Mouse (Mus musculus) hindbrain, embryonic 12.5 days (tissue): ENCODE data around the gene Lrrn4cl. TPM values are rescaled to one million over a fixed set of nuclear protein-coding genes. Genes with fewer than 3 reads are reported as not detected.

Source experiments
- ATAC-seq: fragments of 200-750 bp; cut with Nextera tagmentation; 2 replicates; pipeline ENCODE4 v1.8.0; 2017; ENCODE audit warnings: moderate TSS enrichment; ENCODE audit not compliant: low FRiP score
- H3K27ac ChIP-seq: fragments of 300-500 bp; sonication (generic); 2 replicates; pipeline ENCODE4 v1.5.1; 2016; ENCODE audit warnings: mild to moderate bottlenecking
- H3K27me3 ChIP-seq: fragments of 300-500 bp; sonication (generic); 2 replicates; pipeline ENCODE4 v1.6.1; 2016; ENCODE audit warnings: mild to moderate bottlenecking
- H3K36me3 ChIP-seq: fragments of 300-500 bp; sonication (generic); 2 replicates; pipeline ENCODE4 v1.6.1; 2016; ENCODE audit warnings: mild to moderate bottlenecking
- H3K4me1 ChIP-seq: fragments of 300-500 bp; sonication (generic); 2 replicates; pipeline ENCODE4 v1.6.1; 2016
- H3K4me2 ChIP-seq: fragments of 300-500 bp; sonication (generic); replicated peaks from 2 replicates; pipeline ENCODE4 v1.6.1; 2016; ENCODE audit warnings: mild to moderate bottlenecking
- H3K4me3 ChIP-seq: fragments of 300-500 bp; sonication (generic); 2 replicates; pipeline ENCODE4 v1.5.1; 2016; ENCODE audit warnings: mild to moderate bottlenecking
- H3K9ac ChIP-seq: fragments of 300-500 bp; sonication (generic); 2 replicates; pipeline ENCODE4 v1.6.1; 2016; ENCODE audit warnings: mild to moderate bottlenecking, moderate library complexity
- H3K9me3 ChIP-seq: fragments of 300-500 bp; sonication (generic); replicated peaks from 2 replicates; pipeline ENCODE4 v1.6.1; 2016; ENCODE audit warnings: mild to moderate bottlenecking
- WGBS: fragments of 180-500 bp; shearing (Covaris S2); methylation state at CpG from one replicate; pipeline ENCODE4 v1.1.7; 2016; 5-methylcytosine and 5-hydroxymethylcytosine counted together
- polyA plus RNA-seq: library from polyadenylated mRNA; unstranded; fragments of >200 nt; fragmentation: Nextera tagmentation; extraction: Ambion mirVana; gene quantifications from 2 replicates; pipeline ENCODE4 v1.2.1, GENCODE M21; 2016

The Lrrn4cl gene
- polyA plus RNA-seq: 0.49 and 0.82 TPM in 2 replicates

DNA sequence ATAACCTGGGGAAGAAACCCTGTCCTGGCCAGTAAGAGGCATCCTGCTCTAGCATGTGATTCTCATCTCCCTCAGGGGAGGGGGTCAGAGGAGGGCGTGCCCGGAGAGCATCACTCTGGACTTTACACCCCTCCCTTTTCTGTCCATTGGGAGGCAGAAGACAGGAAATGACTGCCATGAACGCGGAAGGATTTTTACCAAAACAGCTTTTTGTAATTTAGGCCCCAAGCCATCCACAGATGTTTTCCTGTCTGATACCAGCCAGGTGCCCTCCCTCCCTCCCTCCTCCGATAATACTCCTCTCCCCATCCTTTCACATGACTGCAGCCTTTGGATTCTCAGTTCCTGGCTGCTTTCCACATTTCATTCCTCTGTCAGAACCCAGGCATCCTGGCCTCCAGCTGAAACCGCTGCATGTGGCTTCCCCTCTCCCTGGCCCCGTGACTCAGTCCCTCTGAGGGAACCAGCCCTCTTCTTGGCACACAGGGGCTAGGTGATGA is at the start of gene Lrrn4cl:
TSS of gene Lrrn4cl (plus strand) at position 367 of the 500 bp plus-strand sequence.
- Histone ChIP-seq H3K27ac (0 out of 2 replicates have a peak within 1 kb of the TSS, but pooled peaks have one; percentile 5), H3K9ac (peak within 1 kb of the TSS; percentile 27; the same call in 1 of the 2 replicates), H3K4me3 (no peak within 1 kb of the TSS), H3K9me3 (no peaks in the 10 kb centered on the region), H3K27me3 (no peaks in the 10 kb centered on the region), H3K36me3 (peaks cover 34% of the 10 kb centered on the region), H3K4me1 (no peaks in the 10 kb centered on the region), H3K4me2 (no peak within 1 kb of the TSS)
- no peak for ATAC-seq
- whole genome bisulfite sequencing: 29% methylated on average over 7 of the region's 7 CpGs

DNA sequence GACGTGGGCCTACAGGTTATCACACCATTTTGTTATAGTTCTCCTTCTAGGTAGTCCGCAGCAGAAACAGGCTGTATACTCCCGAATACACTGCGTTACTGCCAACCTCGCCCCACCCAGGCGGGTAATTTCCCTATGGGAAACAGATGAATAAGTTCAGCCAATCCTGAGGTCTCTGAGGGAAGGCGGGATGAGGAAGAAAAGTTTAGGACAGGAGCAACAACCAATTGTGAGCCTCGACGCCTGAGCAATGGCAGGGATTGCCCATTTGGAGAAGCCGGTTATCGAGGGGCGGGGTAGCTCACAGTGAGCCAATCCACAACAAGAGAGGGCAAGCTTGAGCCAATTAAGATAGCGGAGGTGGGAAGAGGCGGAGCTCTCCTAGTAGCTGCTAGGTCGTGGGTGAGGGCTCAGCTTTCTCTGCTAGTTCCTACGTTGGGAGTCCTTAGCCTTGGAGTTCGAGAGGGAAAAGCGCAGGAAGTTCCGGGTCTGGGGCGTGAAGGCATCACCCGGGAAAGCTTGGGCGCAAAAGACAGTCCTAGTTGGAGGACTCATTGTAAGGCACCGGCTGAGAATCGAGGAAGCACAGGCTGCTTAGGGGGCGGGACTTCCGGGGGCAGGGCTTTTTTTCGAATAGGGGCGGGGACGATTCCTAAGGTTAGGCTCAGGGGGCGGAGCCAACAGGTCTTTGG is 48.3 kb upstream of the Lrrn4cl start, which contains the start of gene Zbtb3:
TSS of gene Zbtb3 (plus strand) at position 426 of the 692 bp plus-strand sequence.
- Histone ChIP-seq H3K4me1 (peaks cover 21% of the 10 kb centered on the region), H3K4me3 (peak within 1 kb of the TSS; percentile 58), H3K36me3 (peaks cover 34% of the 10 kb centered on the region), H3K27ac (peak within 1 kb of the TSS; percentile 88), H3K27me3 (no peaks in the 10 kb centered on the region), H3K9ac (peak within 1 kb of the TSS; percentile 65), H3K4me2 (peak within 1 kb of the TSS; percentile 65), H3K9me3 (no peaks in the 10 kb centered on the region)
- WGBS: 0% methylated on average over 30 of the region's 30 CpGs
- peak; percentile 99 for ATAC-seq

DNA sequence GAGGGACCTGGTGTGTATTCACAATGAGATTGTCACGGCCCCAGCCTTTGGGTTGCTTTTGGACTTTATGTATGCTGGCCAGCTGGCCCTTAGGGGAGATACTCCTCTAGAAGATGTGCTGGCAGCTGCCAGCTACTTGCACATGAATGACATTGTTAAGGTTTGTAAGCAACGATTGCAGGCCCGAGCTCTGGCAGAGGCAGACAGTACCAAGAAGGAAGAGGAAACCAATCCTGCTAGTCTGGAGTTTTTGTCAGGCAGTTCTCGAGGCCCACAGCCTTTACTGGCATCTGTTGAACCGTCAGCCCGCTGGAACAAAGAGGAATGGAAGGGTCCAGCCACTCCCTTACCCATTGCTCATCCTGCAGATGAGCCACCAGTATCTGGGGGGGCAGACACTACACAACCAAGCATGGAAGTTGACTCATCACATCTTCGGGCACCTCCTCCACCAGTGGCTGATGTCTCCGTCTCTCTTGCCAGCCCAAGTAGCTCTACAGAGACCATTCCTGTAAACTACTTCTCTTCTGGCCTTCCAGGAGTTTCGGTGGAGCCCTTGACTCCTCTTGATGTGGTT is 47.3 kb upstream of the Lrrn4cl start:
- peaks cover 44% of the 10 kb centered on the region for H3K36me3 ChIP-seq
- 86% methylated on average over 9 of the region's 9 CpGs for WGBS
- peak overlapping the region; percentile 65 for H3K4me2 ChIP-seq
- no peaks in the 10 kb centered on the region for H3K9me3 ChIP-seq
- H3K27ac ChIP-seq: peak overlapping the region; percentile 37; the same call in 1 of the 2 replicates
- H3K9ac ChIP-seq: no peak overlapping the region
- peak overlapping the region; percentile 58 for H3K4me3 ChIP-seq
- no peak for ATAC-seq
- H3K27me3 ChIP-seq: no peaks in the 10 kb centered on the region
- H3K4me1 ChIP-seq: peaks cover 14% of the 10 kb centered on the region

DNA sequence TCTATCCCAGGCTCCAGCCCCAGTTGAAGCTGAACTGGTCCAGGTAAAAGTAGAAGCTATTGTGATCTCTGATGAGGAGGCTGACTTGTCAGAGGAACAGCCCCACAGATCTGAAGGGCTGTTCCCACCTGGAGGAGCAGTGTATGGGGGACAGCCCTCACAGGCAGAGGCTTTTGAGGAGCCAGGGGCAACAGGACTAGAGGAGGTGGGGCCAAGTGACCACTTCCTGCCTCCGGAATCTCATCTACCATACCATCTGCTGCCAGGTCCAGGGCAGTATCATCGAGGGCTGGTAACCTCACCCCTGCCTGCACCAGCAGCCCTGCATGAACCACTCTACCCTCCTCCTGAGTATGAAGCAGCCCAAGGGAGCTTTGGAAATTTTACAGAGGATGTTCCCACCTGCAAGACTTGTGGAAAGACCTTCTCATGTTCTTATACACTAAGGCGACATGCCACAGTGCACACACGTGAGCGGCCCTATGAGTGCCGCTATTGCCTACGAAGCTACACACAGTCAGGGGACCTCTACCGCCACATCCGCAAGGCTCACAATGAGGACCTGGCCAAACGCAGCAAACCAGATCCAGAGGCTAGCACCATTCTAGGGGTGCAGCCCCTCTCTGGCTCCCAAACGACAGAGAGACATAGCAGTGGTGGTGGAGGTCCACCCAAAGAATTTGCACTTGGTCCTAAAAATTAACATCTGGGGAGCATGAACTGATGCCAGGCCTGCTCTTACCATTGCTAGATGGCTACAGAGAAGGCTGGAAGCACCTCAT is 46.5 kb upstream of the Lrrn4cl start:
- no peak overlapping the region for H3K4me3 ChIP-seq
- ATAC-seq: no peak
- no peaks in the 10 kb centered on the region for H3K9me3 ChIP-seq
- H3K4me1 ChIP-seq: peaks cover 14% of the 10 kb centered on the region
- no peak overlapping the region for H3K9ac ChIP-seq
- peaks cover 49% of the 10 kb centered on the region for H3K36me3 ChIP-seq
- WGBS: 93% methylated on average over 11 of the region's 11 CpGs
- H3K27ac ChIP-seq: no peak overlapping the region
- H3K4me2 ChIP-seq: no peak overlapping the region
- H3K27me3 ChIP-seq: no peaks in the 10 kb centered on the region

DNA sequence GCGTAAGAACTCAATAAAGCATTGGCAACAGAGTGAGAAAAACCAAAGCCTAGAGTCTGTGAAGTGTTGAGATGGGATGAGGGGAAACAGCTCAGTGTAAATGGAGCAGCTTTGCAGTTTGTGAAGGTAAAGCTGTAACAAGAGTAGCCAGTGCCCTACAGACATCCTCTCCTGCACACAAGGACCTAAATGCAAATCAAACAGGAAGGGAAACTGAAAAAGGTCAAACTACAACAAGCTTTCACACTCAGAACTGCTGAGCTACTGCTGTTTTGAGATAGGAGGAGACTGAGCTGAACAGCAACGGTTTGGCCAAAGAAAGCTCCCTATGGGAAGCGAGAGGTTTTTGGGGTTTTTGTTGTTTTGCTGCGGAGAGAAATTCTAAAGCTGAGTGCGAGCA is 43.8 kb upstream of the Lrrn4cl start:
- H3K4me2 ChIP-seq: no peak overlapping the region
- no peak overlapping the region for H3K4me3 ChIP-seq
- no peaks in the 10 kb centered on the region for H3K9me3 ChIP-seq
- no peak for ATAC-seq
- H3K9ac ChIP-seq: no peak overlapping the region
- peaks cover 69% of the 10 kb centered on the region for H3K36me3 ChIP-seq
- 97% methylated on average over 5 of the region's 5 CpGs for WGBS
- H3K27ac ChIP-seq: no peak overlapping the region
- H3K4me1 ChIP-seq: peaks cover 10% of the 10 kb centered on the region
- H3K27me3 ChIP-seq: no peaks in the 10 kb centered on the region

DNA sequence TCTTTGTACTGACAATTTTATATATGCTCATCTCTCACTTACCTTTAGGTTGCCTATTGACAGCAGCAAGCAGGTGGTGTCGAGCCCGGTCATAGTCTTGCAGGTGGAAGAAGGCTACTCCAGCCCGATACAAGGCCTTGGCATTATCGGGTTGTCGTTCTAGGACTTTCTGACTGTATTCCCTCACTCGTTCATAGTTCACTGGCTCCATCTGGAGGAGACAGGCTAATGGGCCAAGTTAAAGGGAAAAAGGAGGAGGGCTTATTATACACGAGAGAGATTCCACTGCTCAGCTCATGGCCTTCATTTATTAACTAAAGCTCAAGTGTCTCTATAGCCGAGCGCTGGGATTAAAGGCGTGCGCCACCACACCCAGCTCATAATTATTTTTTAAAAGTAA is 34.8 kb upstream of the Lrrn4cl start:
- no peaks in the 10 kb centered on the region for H3K27me3 ChIP-seq
- no peak overlapping the region for H3K9ac ChIP-seq
- no peak overlapping the region for H3K27ac ChIP-seq
- no peak overlapping the region for H3K4me2 ChIP-seq
- 81% methylated on average over 11 of the region's 11 CpGs for WGBS
- peaks cover 28% of the 10 kb centered on the region for H3K4me1 ChIP-seq
- H3K4me3 ChIP-seq: no peak overlapping the region
- H3K36me3 ChIP-seq: peaks cover 49% of the 10 kb centered on the region
- ATAC-seq: no peak
- H3K9me3 ChIP-seq: no peaks in the 10 kb centered on the region

DNA sequence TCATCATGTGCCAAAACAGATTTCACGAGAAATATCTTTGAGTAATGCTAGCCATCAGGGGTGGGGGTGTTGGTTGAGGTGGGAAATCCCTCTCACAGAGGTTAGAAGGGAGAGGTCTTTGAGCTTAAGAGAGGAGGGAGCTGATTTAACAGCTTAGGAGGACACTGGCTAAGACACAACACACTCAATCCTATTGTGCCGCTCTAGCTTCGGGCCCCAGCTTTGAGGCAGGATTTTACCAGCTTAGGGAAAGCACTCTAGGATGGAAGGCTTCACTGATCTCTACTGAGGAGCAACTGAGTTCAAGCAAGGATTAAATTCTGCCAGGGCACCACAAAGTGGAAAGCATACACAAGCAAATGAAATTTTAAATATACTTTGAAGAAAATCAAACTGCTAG is 33.6 kb upstream of the Lrrn4cl start:
- H3K9ac ChIP-seq: peak overlapping the region; percentile 37; the same call in 1 of the 2 replicates
- H3K4me3 ChIP-seq: no peak overlapping the region; the same call in 1 of the 2 replicates
- H3K4me2 ChIP-seq: peak overlapping the region; percentile 23
- H3K27ac ChIP-seq: no peak overlapping the region
- peaks cover 41% of the 10 kb centered on the region for H3K36me3 ChIP-seq
- 81% methylated on average over 3 of the region's 3 CpGs for WGBS
- no peaks in the 10 kb centered on the region for H3K27me3 ChIP-seq
- H3K4me1 ChIP-seq: peaks cover 34% of the 10 kb centered on the region
- no peaks in the 10 kb centered on the region for H3K9me3 ChIP-seq
- ATAC-seq: no peak

DNA sequence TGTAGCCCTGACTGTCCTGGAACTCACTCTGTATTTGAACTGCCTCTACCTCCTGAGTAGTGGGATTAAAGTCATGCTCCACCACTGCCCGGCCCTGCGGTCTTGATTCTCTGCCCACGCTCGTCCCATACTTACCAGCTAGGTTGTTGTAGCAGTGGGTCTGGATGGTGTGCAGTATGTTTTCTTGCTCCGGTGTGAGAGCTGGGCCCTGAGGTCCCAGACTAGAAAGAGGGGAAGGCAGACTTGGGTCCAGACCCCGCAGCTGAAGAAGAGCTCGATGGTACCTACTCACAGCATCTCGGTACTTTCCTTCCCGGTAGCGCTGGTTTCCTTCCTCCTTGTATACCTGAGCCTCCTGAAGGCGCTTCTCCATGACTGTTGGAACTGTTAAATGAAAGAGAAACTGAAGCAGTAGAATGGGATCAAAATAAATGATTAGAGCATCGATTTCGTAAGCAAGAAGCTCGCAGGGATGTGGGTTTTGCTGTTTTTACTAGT is 32.2 kb upstream of the Lrrn4cl start:
- peaks cover 35% of the 10 kb centered on the region for H3K36me3 ChIP-seq
- WGBS: 36% methylated on average over 14 of the region's 14 CpGs
- H3K4me3 ChIP-seq: peak overlapping the region; percentile 98
- no peak for ATAC-seq
- no peaks in the 10 kb centered on the region for H3K9me3 ChIP-seq
- peak overlapping the region; percentile 89 for H3K9ac ChIP-seq
- H3K4me1 ChIP-seq: peaks cover 48% of the 10 kb centered on the region
- H3K27ac ChIP-seq: peak overlapping the region; percentile 99
- H3K27me3 ChIP-seq: no peaks in the 10 kb centered on the region
- H3K4me2 ChIP-seq: peak overlapping the region; percentile 97

DNA sequence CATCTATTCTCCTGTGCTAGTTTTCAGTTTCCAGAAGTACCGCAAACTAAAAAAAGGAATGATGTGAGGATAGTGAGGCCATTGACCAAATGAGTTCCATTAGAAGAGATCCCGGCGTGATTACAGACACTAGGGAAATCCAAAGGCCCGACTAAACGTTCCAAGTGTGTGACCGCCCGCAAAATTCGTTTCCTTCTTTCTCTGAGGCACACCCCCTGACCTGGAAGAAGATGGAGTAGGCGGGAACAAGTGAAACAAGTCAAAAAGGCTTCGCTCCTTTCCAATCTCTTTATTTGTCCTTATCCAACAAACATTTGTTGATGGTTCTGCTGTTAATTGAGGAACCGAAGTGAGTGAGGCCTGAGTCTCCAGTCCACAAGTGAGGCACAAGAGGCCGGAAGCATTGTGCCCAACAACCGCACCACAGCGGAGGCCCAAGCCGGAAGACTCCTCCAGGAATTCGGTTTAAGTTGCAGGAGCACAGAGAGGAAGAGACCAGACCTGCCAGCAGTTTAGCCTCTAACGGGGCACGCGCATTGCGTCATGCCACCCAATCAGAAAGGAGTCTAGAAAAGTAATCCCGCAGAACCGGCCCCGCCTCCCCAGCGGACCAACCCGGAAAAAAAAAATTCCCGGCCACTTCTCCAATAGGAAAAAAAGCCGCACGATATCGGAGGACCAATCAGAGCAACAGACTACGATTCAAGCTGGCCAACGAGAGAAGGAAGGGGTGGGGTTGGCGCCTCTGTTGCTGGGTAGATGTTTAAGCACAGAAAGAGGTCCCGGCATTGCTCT is 31.6 kb upstream of the Lrrn4cl start, which contains the start of gene Ttc9c:
TSS of gene Ttc9c (minus strand) at position 533 of the 795 bp plus-strand sequence.
- H3K4me1 ChIP-seq: peaks cover 48% of the 10 kb centered on the region
- peak; percentile 96 for ATAC-seq
- peak within 1 kb of the TSS; percentile 99 for H3K27ac ChIP-seq
- peak within 1 kb of the TSS; percentile 98 for H3K9ac ChIP-seq
- H3K36me3 ChIP-seq: peaks cover 34% of the 10 kb centered on the region
- no peaks in the 10 kb centered on the region for H3K9me3 ChIP-seq
- peak within 1 kb of the TSS; percentile 98 for H3K4me3 ChIP-seq
- no peaks in the 10 kb centered on the region for H3K27me3 ChIP-seq
- H3K4me2 ChIP-seq: peak within 1 kb of the TSS; percentile 97
- under 1% methylated on average over 33 of the region's 33 CpGs for WGBS

DNA sequence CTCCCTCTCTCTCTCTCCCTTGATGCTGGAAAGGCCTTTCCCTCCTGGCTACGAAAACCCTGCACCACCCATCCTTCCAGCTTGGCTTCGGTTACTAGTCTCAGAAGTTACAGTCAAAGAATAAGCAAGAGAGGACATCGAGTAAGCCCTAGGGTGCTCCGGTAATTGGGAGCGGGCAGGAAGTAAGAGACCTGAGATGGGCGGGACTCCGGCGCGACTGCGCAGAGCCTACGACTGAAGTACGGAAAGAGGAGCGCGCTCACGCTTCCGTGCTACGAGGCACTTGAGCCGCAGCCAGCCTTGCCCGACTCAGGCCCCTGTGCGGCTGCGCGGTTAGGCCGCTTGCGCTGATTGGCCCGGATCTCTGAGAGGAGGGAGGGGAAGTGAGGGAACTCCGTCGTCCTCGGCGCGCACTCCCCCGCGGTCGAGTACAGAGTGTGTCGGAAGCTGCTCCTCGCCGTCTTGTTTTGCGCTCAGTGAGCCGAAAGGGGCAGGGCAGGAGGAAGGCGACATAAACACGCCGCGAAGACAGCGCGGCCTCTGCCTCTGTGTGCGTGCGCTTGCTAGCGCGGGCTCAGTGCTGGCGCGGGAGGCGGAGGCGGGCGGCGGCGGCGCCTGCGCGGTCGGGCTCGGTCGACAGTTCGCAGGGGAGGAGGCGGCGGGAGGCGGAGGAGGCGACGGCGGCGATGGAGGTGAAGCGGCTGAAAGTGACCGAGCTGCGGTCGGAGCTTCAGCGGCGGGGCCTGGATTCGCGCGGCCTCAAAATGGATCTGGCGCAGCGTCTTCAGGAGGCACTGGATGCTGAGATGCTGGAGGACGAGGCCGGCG is 30.8 kb upstream of the Lrrn4cl start, which contains the start of gene Hnrnpul2:
TSS of gene Hnrnpul2 (plus strand) at position 415 of the 828 bp plus-strand sequence.
- Histone ChIP-seq H3K9me3 (no peaks in the 10 kb centered on the region), H3K4me1 (peaks cover 48% of the 10 kb centered on the region), H3K4me2 (peak within 1 kb of the TSS; percentile 97), H3K27ac (peak within 1 kb of the TSS; percentile 99), H3K36me3 (peaks cover 36% of the 10 kb centered on the region), H3K27me3 (no peaks in the 10 kb centered on the region), H3K9ac (peak within 1 kb of the TSS; percentile 98), H3K4me3 (peak within 1 kb of the TSS; percentile 98)
- ATAC-seq: peak; percentile 97
- under 1% methylated on average over 82 of the region's 83 CpGs for WGBS
